Mouse (Mus musculus): ENCODE measurements around the gene Pde7b.

DNA sequence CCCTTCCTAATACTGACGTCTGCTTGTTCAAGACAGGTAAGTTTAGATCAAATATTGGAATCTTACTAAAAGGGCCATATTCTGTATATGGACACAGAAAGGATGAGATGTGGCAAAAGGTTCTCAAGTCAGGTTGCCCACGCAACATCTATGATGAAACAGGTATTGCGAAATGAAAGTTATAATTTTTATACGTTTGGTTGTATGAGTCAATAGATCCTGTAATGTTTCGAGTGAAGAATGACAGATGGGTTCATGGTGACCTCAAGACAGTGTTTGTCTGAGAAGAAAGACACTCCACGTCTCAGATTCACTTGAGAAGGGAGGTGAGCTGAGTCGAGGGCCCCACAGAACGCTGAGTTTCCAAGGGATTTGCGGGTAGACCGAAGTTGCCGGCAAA, 149.9 kb downstream of the Pde7b start:
- TF ChIP-seq CTCF (IDR thresholded peaks at IDR 0.05; ENCODE audit: insufficient read depth, low read length) (no peak), POLR2A (IDR thresholded peaks at IDR 0.05; ENCODE audit: borderline replicate concordance, extremely low read depth, low read depth, low read length) (no peak)

Data from lung, adult 2 months (tissue).